Mouse (Mus musculus) yolk sac, embryonic 10.5 days (tissue): ENCODE data around the gene Slc52a3.

Experiments used
- DNase-seq: peaks from one replicate; pipeline ENCODE4 v3.0.0-alpha.2; 2017; ENCODE audit warnings: low spot score

The Slc52a3 gene

DNA sequence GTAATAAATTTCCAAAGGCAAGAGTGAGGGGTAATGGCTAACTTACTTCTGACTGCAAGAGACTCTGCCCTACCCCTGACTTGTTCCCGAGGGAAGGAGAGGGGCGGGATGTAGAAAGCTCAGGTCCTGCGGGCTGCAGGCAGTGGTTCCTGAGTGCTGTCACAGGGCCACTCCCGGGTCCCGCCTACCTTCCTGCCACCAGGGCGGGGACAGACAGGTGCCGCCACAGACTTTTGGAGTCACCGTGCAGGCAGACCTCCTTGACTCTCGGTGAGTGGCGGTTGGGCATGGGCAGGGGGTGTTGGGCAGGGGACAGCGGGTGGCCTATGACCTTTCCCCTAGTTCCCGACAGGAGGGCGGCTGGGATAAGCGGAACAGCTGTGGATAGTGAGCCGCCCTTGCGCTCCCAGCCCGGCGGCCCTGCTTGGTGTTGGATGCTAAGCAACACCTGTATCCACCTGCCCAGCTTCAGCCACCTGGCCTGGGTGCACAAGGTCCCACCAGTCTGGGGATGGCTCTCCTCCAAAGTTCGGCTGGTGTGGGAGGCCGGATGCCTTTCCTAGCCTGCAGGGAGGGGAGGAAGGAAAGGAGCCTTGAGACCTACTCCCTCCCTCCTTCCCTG lies 3.5 kb downstream of the Slc52a3 start:
- DNase-seq, result no peak

DNA sequence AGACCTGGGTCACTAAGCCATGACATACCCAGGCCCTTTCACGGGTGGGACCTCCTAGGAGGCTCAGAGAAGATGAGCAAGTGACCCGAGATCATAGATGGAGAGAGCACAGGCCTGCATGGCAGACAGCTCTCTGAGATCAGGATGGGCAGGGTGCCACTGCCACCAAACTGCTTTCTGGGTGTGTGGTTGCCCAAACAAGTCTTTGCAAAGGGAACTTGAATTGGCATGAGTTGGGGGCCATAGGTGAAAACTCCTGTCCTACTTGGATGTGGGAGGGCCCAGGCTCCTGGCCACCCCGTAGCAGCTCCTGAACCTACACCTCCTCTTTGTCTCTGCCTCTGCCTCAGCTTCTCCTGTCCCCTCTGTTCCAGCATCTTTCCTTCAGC lies 4.0 kb downstream of the Slc52a3 start:
- DNase-seq, result no peak

- no peak for DNase-seq
Measured at GRCm38 (mm10) chr2:152000735-152001134, 4.4 kb downstream of the Slc52a3 start.

- no peak for DNase-seq
Measured at GRCm38 (mm10) chr2:152002529-152002928, 6.2 kb downstream of the Slc52a3 start.

DNA sequence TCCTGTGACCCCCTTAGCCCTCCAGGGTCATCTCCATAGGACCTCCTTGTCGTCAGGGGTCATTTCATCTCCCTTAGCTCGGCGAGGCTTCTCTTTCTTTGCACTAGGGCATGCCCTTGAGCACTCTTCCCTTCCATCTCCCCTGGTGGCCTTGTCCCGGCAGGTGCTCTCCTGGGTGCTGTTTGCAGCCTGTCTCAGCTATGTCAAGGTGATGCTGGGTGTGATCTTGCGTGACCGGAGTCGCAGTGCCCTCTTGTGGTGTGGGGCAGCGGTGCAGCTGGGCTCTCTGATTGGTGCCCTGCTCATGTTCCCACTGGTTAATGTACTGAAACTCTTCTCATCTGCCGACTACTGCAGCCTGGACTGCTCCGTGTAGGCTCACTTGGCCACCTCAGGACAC lies 11.5 kb downstream of the Slc52a3 start:
- no peak for DNase-seq

DNA sequence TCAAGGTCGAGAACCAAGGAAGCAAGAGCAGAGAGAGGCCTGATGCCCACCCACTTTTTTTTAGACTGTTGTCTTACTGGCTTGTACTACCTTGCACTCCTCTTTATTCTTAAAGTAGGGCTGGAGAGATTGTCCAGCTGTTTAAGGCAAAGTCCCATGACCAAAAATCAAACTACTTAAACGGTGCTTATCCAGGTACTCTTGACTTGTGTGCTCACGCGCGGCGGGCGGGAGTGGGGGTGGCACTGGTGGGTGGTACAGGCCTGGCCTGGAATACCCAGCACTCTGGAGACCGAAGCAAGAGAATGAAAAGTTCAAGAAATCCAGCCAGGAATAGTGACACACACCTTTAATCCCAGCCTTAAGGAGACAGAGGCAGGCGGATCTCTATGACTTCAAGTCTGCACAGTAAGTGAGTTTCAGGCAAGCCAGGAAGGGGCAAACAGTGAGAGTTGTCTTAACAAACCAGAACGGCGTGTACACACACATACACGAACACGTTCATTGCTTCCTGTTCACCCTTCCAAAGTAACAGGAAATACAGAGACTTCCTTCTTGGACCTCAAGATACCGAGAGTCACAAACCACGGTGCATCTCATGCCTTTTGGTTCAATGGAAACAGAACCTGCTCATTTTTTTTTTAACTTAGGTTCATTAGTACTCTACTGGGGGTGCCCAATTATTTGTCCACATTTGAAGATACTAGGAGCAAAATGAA lies 12.9 kb downstream of the Slc52a3 start:
- DNase-seq, result no peak

DNA sequence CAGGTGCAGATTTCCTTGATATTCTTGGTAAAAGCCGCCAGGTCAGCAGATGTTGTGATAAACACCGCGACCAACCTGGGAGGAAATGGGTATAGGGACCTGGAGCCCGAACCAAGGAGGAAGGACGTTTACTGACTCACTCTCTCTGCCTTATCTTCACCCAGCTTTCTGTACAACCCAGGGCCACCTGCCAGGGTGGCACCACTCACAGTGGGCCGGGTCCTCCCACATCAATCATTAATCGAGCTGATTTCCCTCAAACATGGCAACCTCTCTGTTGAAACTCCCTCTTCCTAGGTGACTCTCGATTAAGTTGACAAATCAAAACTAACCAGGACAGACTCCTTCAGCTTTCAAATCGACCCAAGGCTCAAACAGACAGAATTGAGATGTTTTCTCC lies 13.9 kb downstream of the Slc52a3 start:
- no peak for DNase-seq

DNA sequence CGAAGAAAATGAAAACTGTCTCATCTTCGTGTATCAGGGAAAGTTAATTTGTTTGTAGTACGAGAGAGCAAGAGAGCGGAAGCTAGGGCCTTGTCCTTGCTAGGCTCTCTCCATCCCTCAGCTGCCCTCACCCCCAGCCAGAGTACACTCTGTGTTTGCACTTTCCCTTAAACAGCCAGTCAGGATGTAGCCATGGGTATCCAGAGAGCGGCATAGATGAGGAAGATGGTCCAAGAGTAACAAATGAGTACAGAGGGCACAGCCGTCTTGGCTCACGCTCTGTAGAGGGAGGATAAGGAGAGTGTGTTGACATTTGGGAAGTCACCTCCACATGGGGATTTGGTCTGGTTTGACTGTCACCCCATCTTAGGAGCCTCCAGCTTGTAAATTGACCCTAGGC lies 14.3 kb downstream of the Slc52a3 start:
- DNase-seq, result no peak

GRCm38 (mm10) chr2:152011724-152012123 lies 15.4 kb downstream of the Slc52a3 start:
- peak; percentile 70 for DNase-seq

- no peak for DNase-seq
Measured at GRCm38 (mm10) chr2:152012222-152012621, 15.9 kb downstream of the Slc52a3 start.

DNA sequence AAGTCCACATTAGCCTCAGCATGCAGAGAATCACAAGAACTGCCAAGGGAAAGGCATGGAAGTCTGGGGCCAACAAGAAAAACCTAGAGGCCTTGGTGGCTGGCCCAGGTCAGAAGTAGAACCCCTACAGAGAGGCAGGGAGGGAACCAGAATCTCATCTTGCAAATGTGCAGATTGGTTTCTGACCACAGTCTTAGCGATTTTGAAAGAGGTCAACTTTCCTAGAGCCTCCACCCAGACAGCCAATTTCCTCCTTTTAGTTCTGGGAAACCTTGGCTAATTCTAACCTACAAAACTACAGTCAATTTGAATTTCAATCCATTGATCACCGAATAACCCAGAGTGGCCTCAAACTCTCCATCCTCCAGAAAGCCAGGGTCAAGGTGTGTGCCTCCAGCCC lies 16.4 kb downstream of the Slc52a3 start:
- DNase-seq, result no peak

DNA sequence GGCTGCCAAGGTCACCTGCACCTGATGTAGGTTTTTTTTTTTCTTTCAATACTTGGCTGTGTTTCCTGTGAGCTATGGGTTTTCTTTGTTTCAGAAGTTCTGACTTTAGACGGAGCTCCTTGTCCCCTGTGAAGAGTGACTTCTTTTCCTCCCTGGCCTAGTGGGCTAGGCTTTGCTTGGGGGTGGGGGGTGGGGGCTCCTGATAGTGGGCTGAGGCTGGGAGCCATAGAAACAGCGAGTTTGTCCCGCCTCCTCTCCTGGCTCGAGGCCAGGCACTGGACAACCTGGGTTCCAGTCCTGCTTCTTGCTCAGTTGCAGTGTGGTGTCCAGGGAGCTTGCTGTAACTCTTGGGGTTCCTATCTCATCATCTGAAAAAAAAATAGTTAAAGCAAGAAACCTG lies 19.7 kb downstream of the Slc52a3 start:
- no peak for DNase-seq

- no peak for DNase-seq
Measured at GRCm38 (mm10) chr2:152016666-152017065, 20.4 kb downstream of the Slc52a3 start.

- DNase-seq, result no peak
Measured at GRCm38 (mm10) chr2:152020255-152020654, 23.9 kb downstream of the Slc52a3 start.

DNA sequence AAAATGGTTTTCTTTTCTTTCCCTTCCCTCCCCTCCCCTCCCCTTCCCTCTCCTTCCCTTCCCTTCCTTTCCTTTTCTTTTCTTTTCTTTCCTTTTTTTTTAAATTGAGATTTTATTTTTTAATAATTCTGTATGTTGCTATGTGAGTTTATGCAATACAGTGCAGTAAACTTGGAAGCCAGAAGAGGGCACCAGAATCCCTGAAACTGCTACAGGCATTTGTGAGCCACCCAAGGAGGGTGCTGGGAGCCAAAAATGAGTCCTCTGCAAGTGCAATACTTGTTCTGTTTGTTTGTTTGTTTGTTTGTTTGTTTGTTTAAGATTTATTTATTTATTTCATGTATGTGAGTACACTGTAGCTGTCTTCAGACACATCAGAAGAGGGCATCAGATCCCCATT lies 25.7 kb downstream of the Slc52a3 start:
- no peak for DNase-seq

DNA sequence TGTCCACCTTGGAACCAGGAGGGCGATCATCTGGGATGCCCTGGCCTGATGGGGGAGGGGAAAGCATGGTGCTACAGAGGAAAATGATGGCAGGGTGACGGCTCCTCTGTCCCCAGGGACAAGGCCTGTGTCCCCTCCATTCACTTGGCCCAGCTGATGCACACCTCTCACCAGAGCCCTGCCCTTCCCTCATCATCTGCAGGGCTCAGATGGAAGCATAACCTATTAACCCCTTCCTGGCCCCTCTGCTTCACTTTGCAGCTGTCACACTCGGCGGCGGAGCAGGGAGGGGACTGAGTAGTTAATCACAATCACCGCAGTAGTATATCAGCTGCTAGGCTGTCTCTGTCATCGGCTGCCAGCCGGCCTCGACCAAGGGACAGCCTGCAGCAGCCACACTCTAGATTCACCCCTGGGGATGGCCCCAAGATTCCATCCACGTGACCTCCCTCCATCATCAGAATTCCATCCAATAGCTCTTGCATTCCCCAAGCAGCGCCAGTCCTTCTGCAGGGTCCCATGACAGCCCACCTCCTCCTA lies 28.6 kb downstream of the Slc52a3 start:
- no peak for DNase-seq

- DNase-seq, result peak; percentile 92
Measured at GRCm38 (mm10) chr2:152029252-152030082, 33.2 kb downstream of the Slc52a3 start.

DNA sequence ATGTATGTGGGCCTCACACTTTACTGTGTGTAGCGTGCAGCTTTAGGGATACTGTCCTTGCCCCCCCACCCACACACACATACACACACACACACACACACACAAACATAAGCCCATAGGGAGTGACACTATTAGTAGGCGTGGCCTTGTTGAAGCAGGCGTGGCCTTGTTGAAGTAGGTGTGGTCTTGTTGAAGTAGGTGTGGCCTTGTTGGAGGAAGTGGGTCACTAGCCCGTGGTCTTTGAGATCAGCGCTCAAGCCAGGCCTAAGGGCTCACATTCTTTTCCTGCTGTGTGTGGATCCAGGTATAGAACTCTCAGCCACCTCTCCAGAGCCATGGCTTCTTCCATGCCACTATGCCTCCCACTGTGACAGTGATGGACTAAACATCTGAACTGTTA lies 34.7 kb downstream of the Slc52a3 start:
- DNase-seq, result no peak

GRCm38 (mm10) chr2:152040101-152040500 lies 43.8 kb downstream of the Slc52a3 start:
- no peak for DNase-seq

DNA sequence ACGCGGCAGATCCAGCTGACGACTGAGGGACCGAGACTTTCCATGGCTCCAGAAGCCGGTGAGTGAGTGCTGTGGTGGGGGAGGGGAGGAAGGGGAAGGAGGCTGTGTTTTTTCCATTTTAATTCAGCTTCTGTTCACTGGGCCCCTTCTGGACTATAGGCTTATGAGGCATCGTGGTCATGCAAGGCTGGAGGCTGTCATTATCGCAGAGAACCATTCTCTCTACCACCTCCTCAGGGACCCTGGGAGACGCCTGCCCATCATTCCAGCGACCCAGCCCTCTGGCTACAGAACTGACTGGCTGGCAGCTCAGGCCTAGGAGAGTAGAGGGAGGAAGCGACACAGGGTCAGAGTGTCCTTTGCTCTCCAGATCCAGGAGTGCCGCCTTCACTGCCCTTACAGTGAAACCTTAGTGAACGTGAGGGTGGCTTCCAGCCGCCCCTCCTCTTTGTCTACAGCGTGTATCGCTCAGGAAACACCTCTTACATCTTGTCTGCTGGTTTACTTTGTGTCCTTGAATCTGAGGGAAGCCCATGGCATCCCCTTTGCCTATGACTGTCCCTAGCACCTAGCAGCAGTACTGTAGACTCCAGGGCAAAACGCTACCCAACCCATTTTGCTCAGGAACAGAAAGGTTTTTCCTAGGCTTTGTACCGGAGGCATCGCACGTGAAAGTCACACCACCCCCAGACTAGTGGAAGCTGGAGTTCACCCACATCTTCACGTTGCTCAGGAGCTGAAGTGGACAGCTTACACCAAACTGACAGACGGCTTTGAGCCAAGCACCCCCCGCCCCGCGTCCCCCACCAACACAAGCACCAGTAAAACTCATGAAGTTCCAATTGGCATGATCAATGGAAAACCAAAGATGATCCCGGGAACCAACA lies 51.0 kb downstream of the Slc52a3 start:
- no peak for DNase-seq
